Mouse (Mus musculus): ENCODE results near the gene Sept11.

The Sept11 gene

DNA sequence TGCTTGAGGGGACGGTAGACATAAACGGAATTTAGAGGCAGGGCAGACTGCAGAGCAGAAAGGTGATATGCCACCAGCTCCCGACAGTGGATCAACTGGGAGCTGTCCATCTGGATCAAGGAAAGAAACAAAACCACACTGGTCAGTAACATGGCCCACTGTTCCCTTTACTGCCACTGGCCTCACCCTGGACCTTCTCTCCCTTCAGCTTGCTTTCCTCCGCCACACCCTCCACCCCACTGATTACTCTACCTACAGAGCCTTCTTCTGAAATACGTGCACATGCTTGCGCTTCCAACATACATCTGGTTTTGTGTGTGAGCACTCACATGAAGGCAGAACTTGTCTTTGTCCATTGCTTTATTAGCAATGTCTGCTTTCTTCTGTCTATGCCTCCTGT is 90.1 kb downstream of the Sept11 start:
- no peak for DNase-seq

DNA sequence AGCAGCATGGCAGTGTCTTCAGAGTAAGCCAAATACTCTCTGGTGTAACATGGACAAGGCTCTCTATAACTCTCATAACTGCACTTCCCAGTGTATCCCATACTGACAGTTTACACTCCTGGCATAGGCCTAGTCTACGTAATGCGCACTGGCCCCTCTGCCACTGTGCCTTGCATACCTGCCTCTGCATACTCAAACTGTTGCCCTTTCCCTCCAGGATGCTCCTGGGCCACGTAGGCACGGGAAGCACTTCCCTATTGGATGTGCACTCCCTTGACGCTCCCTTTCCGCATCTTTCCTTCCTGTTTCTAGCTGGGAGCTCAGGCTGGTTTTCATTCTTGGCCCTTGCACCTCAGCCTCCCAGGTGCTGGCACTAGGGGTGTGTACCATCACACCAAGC is 91.3 kb downstream of the Sept11 start:
- DNase-seq: no peak

DNA sequence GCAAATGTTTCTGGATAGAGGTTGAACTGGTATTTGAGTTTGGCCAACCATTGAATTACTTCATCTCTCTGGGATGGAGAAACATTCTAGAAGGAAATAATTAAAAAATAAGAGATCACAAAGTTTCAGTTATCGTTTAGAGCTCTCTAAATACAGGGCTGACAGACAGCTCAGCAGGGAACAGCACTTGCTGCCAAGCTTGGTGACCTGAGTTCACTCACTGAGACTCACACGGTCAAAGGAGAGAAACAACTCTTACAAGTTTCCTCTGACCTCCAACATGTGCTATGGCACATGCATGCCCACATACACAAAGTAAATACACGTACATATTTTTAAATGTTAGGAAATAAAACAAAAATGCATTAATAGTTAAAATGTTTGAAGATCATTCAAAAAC is 96.4 kb downstream of the Sept11 start:
- DNase-seq: no peak

DNA sequence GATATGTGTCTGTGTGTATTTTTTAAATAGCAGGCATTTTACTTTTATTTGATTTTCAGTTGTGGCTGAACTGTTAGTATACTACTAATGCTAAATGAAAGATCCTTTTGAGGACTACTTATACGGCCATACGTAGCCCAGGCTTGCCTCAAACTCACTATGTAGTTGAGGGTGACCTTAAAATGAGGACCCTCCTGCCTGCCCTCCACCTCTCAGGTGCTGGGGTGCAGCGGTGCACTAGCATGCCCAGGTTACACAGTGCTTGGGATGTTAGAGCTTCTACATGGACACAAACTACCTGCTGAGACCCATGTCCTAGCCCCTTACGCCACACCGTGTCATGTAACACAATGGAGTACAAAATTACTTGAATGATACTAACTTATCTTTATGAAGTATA is 97.2 kb downstream of the Sept11 start:
- DNase-seq: no peak

DNA sequence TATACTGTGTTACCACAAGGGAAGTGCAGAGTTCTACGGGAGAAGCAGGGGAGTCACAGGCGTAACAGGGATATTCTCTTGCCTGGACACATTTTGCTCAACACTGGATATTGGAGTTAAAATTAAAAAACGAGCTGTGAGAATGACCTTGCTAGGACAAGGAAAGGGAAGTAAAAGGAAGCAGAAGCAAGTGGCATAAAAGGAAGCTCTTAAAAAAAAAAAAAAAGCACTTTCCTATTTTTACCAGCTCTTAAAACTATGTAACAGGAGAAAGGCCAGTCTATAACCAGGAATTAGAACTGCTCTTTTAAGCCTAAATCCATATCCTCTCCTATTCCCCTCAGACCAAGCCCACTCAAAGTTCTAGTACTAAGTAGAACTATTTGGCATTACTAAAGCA is 105.0 kb downstream of the Sept11 start:
- no peak for DNase-seq

DNA sequence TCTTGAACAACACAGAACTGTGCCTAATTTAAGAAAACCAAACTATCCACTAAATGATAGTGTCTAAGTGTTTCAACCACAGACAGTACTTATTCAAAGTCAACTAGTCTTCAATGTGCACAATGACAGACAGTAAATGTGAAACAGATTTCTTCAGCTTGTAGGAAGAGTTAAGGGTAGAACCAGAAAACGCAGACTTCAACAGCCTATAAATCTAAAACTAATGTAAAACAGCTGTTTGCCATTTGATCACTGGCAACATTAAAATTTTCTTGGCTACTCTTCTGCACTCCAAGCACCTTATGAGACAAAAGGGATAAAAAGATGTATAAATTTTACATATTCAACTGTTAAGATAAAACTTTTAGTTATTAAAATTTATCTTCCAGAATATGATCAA is 107.9 kb downstream of the Sept11 start:
- no peak for DNase-seq

DNA sequence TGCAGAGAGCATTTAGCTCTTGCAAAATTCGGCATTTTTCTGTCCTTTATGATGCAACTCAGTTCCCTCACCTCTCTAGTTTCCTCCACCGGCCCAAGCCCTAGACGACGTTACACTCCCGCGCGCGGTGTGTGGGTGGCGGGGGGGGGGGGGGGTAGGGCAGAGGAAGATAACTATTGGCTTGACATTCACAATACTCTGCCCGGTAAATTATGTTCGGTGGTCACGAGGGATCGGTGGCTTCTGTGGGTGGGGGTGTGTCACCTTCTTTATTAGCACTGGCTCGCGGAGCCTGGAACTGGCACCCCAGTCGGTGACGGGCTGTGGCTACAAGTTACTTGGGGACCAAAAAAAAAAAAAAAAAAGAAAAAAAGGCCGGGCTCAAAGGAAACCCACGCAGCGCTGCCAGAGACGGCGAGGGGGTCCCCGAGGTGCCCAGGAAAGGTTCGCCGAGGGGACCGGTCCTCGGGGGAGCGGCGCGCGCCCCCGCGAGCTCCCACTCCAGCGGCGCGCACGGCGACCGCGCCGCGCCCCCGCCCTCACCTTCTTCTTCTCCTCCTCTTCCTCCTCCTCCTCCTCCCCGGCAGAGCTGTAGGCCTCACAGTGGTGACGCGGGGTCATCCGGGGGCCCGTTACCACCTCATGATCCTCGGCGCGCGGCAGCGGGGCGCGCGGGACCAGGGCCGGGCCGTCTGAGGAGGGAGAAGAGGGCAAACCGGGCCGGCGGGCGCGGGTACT is 112.3 kb downstream of the Sept11 start:
- peak; percentile 48 to 50 for DNase-seq

DNA sequence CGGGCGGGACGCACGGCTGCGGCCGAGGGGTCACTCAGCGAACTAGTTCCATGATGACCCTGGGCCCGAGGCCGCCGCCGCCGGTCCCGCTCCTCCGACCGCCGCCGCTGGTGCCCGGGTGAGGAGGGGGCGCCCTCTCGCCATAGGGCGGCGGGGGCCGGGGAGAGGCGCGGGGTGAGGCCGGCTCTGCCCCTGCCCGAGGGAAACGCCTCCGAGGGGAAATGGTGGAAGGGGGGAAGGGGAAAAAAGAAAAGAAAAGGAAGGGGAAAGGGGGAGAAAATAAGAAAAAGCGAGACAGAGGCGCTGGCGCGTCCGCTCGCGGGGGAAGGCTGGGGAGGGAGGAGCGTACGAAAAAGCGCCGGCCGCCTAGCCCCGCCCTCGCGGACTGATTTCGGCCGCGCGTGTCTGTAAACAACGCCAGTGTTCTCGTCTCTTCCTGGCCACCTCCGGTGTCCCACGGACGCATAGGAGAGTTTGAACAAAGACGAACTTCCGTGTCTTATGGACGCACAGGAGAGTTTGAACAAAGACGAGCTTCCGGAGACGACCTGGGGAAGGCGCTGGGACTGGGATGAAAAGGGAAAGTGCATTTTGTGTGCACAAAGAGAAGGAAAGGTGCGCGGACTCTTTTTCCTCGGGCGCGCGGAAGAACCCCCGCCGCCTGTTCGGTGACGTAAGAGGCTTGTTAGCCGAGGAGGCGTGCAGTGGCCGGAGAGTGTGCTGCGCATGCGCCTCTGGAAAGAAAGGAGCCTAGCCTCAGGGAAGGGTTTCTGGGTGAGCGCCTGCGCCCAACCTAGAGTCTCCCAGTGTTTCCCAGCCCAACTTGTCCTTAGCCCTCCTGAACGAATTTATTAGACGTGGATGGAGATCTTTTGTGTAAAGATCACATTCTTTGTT is 113.1 kb downstream of the Sept11 start, which contains the start of the genes Ccni and 2010109A12Rik:
Gene Ccni (minus strand): TSS at position 387 of the 897 bp plus-strand sequence.
Gene 2010109A12Rik (plus strand): TSS at position 410 of the 897 bp plus-strand sequence.
- peak; percentile 94 to 95 for DNase-seq

DNA sequence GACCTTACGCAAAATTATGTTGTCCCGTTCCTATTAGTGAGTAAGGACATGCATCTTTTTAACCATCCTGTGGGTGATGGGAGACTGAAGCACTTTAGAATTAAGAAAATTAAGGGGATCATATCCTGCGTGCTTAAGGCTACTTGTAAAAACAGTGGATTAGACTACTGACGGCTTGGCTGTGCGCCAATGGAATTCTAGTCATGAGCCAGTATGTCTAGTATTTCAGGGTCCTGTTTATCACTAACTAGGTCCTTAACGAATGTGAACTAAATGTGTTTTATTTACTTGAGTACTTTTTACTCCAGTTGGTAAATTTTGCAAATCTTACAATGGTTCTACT is 113.7 kb downstream of the Sept11 start:
- peak; percentile 74 to 80 for DNase-seq

DNA sequence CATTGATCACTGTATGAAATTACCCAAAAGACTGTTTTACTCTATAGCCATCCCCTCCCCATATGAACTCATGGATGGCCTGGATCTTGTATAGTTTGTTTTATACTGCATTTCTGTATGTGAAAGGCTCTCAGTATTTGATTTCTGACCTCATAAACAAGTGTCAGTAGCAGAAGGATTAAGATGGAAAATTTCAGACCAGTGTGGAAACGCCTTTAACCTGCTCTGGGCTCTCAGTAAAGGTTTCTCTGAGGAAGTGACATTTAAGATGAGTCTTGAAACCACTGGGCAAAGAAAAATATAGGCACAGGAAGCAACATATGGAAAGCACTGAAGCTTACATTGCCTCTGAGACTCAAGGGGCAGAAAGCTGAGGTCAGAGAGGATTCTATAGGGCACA is 114.3 kb downstream of the Sept11 start:
- no peak for DNase-seq

DNA sequence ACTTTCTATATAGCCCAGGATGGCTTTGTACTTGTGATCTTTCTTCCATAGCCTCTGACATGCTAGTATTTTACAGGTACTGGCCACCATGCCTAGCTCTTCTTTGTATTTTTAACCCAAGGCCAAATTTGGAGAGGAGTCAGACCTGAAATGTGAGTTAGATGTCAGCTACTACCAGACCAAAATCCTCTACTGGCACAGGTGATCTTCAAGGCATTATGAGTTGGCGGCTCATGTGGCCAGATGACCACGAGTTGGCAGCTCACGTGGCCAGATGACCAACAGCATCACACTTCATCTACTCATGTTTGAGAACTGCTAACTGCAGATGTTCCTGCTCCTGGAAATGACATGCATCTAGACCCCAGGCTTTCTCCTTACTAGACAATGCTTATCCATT is 125.1 kb downstream of the Sept11 start:
- DNase-seq: no peak

DNA sequence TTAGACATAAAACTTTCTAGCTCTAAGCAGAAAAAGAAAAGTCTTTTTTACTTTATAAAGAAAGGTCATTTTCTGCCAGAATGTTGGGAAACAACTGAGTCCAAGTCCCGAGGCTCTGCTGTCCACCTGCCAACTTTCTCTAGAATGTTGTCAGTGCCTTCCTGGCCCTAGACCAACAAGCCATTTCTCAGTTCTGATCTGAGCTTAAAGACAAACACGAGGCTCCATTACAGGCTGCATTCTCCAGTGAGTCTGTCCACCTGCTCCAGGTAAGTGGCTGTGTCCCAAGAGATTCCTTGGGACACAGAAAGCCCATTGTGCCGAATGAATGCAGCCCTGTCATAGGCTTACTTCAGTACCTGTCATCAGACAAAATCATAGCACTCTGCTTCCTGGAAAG is 128.4 kb downstream of the Sept11 start:
- peak; percentile 56 to 67 for DNase-seq

DNA sequence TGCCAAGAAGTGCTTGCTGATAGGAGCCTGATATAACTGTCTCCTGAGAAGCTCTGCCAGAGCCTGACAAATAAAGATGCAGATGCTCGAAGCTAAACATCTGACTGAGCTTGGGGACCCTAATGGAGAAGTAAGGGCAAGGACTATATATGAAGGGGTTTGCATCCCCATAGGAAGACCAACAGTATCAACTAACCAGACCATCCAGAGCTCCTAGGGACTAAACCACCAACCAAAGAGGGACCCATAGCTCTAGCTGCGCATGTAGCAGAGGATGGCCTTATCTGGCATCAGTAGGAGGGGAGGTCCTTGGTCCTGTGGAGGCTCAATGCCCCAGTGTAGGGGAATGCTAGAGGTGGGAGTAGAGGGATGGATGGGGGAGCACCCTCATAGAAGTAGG is 131.3 kb downstream of the Sept11 start:
- DNase-seq: no peak
